Mouse (Mus musculus) layer of hippocampus, adult 8-10 months (tissue): ENCODE measurements around the gene Mtr. TPM values are rescaled to one million over a fixed set of nuclear protein-coding genes. Genes with fewer than 3 reads are reported as not detected.

ENCODE experiments used
- DNase-seq, 2 experiments: peaks; one replicate each; pipeline ENCODE4 v3.0.0; 2022; ENCODE audit warnings: low spot score in 2 of 2
- total RNA-seq, 4 experiments: library from RNA; stranded (reverse); gene quantifications; 2 replicates each; pipeline ENCODE4 v1.2.4; 2022

Gene Mtr
- 10 to 100 TPM; 16.8 to 20.3 (median 20.0) TPM for total RNA-seq

DNA sequence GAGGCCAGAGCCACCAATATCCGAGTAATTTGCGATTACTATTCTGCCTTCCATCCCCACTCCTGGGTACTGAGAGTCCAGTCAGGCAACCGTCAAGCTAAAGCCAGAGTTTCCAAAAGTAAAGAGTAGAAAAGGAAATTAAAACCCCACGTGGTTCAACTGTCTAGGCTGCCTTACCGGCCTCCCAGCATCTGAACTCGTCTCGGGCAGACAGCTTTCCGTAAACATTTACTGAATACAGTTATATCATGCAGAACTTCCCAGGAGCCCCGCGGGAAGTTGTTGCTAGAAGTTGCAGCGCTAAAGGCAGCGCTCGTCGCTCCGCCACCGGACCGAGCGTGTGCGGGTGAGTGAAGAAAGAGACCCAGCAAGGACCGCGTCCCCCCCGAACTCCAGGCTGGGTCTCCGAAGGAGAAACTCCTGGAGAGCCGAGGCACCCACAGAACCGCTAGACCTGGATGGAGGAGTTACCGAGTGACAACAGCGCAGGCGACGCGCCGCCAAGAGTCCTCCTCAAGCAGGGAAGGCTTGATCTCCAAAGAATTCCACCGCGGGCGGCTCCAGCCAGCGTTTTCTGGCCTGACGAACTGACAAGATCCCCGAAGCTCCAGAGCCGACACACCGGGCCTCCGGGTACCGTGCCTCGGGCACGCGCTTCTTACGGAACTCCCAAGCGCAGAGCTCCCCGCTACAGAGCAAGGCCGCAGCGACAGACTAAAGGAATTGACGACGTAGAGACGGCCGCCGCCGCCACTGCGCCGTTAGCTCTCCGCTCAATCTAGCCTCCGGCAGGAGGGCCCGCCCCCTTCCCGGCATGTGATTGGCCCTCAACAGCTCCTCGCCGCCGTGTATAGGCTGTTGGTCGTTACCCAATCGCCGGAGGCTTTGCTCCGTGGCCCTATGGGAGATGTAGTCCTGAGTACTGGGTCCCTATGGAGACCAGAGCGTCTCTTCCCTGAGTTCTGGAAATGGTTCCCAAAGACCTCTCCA lies at the start of gene Mtr:
Gene Mtr, minus strand, starts transcription at position 723 of the 990 bp plus-strand sequence.
- DNase-seq = peak; percentile 94 to 95

- no peak for DNase-seq
Observed at GRCm38 (mm10) chr13:12307286-12307685, 49.4 kb upstream of the Mtr start.

GRCm38 (mm10) chr13:12305540-12305939 lies 47.6 kb upstream of the Mtr start:
- no peak for DNase-seq

DNA sequence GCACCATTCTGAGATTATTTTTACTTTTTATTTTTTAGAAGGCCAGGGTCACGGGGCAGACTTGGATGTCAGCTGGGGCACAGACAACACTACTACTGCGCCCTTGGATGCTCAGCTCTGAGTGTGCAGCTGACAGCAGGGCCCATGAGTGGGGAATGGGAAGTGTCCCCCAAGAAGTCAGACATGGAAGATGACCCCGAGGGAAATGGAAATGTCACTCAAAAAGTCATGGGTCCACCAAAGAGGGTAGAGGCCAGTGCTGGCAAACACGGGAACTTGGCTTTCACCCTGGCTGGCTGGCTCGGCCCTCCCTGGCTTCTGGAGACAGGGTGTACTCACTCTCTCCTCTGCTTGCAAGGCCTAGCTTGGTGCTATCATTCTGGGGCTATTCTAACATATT lies 47.1 kb upstream of the Mtr start:
- no peak for DNase-seq

DNA sequence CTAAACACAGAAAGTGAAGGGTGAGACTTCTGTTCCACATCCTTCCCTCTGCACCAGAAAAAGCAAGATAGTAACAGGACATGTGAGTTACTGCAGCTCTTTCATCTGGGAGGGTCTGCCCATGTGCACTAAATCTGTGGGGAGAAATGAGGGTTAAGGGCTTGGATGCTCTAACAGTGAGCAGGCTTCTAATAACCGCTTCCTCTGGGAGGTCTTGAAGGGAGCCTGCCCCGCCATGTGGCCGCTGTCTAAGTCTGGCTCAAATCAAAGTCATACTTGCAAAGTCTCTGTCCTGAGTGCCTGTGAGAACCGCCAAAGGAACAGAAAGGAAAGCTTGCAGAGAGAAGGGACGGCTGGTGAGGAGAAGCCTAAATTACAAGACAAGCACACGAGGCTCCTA lies 39.9 kb upstream of the Mtr start:
- DNase-seq = no peak

DNA sequence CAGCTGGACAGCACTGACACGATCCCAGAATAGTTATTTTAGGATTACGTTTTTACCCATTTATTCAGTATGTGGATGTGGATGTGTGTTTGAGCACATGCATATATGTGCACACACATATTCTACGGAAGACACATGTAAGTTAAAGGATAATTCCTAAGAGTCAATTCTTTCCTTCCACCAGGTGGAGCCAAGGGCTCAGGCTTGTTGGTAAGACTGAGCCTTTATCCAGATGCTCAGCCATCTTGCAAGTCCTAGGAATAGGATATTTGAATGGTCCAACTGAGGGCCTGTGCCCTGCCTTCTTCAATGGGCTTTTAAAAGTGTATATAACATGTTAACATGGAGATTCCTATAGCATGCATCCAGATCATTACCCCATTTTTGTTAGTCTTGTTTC lies 38.8 kb upstream of the Mtr start:
- DNase-seq = peak; percentile 19 to 47

- DNase-seq = no peak
Observed at GRCm38 (mm10) chr13:12293810-12294209, 35.9 kb upstream of the Mtr start.

- DNase-seq = no peak
Observed at GRCm38 (mm10) chr13:12290700-12291099, 32.8 kb upstream of the Mtr start.

DNA sequence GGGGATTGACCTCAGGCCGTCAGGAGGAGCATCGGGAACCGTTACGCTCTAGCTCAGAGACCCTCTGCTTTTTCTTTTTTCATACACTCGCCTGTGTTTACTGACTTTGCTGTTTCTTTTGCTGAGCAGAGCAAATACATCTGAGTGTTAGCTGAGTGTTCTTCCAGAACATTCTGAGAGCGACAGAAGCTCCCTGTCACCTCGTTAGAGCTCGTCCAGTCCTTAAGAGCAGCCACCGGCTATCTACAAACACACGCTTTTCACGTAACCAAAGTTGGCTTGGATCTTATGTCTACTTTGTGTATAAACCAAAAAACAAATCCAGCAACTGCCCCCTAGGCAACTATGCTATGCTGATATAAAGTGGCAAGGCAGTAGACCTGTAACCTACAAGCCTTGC lies 26.6 kb upstream of the Mtr start:
- no peak for DNase-seq

DNA sequence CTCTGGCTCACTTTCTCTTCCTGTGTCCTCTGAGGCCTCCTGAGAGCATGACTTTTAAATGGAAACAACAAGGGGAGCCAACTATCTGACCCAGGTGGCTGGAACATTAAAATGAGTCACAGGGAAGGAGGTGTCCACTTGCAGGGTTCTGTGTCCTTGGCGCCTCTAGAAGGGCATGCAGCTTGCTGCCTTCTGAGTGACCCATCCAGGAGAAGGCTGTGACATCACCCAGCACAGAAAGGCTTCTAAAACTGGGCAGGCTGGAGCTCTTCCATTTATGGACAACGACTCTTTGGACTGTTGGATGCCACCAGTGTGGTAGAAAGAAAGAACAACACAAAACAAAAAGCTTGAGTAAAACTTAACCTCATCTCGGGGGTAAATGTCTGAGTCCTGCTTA lies 25.9 kb upstream of the Mtr start:
- DNase-seq = no peak

- no peak for DNase-seq
Observed at GRCm38 (mm10) chr13:12274721-12275120, 16.8 kb upstream of the Mtr start.

GRCm38 (mm10) chr13:12274220-12274619 lies 16.3 kb upstream of the Mtr start:
- DNase-seq = no peak

DNA sequence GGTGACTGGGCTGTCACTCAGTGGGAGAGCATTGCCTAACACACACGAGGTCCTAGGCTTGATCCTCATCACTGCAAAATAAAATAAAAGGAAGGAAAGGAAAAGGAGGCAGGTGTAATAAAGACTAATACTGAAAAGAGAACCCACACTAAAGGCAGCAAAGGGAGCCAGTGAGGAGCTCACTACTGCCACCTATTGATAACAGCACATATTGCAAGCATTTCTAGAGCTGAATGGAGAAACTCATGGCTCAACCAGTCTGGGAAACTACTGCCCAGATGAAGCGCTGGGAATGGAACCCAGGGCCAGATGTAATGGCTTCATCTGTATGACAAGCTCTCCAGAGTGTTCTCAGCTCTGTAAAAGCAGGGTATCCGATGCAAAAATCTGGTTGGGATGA lies 15.0 kb upstream of the Mtr start:
- peak in 1 of 2 experiments; percentile 23 for DNase-seq

DNA sequence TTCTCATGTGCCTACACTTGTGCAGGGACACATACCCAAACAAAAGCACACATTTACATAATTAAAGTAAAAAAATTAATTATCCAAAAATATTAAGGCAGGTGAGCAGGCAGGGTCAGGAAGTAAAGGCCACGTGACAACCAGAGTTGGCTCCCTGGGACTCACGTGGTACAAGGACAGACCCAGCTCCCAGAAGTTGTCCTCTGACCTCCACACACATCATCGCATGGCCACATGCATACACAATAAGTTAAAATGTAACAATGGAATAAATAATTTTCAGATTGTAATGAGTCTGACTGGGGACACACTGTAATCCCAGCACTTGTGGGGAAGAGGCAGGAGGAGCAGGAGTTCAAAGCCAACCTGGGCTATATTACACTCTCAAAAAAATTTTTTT lies 10.1 kb upstream of the Mtr start:
- DNase-seq = no peak

DNA sequence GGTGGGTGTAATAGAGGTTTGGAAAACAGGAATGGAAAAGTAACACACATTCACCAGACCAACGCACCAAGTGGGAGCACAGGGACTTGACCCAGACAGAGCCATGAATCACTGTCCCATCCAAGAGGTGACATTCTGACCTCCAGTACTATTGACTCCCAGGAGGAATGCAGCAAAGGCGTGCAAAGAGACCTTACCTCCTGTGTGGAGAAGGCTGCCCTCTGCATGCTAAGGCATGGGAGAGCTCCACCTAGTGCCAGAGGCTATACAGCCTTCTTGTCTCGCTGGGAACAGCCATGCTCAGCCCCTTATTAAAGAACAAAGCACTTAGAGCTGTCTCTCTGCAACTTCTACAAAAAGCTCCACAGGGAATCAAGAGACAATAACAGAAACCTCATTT lies 9.2 kb upstream of the Mtr start:
- no peak for DNase-seq

DNA sequence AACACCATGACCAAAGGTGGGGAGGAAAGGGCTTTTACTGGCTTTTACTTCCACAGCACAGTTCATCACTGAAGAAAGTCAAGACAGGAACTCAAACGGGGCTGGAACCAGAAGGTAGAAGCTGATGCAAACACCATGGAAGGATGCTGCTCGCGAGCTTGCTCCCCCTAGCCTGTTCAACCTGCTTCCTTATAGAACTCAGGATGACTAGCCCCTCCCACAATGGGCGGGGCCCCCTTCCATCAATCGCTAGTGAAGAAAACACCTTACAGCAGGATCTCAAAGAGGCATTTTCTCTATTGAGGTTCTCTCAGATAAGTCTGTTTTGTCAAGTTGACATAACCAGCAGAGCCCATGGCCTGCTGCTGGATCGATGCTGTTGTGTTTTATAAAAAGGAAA lies 6.1 kb upstream of the Mtr start:
- DNase-seq = no peak

- no peak for DNase-seq
Observed at GRCm38 (mm10) chr13:12261505-12261904, 3.6 kb upstream of the Mtr start.

- no peak for DNase-seq
Observed at GRCm38 (mm10) chr13:12256871-12257390, 982 bp downstream of the Mtr start.

- DNase-seq = no peak
Observed at GRCm38 (mm10) chr13:12255911-12256705, 1.8 kb downstream of the Mtr start.

DNA sequence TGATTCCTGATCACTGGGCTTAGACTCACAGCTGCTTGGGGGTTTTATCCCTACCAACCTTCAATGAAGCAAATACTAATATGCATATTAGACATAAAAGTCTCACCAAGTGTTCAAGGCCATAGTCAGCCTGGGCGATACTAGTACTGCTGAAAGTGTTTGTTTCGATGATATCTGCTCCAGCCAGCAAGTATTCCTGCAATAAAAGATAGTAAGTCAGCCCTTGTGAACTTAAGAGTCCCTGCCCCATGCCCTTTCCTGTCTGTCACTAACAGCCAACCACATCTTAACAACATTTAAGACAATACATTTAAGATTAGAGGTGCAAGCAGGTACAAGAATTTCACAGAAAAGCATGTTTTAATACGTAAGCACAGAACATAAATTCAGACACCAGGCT lies 7.4 kb downstream of the Mtr start:
- no peak for DNase-seq

- DNase-seq = no peak
Observed at GRCm38 (mm10) chr13:12249195-12249898, 8.6 kb downstream of the Mtr start.
